Mouse (Mus musculus) lung, postnatal 0 days (tissue): ENCODE measurements around the gene Cltb.

Source experiments
- CTCF ChIP-seq: IDR thresholded peaks from 2 replicates; pipeline ENCODE4 v1.5.1; 2016; ENCODE audit warnings: antibody characterized with exemption, mild to moderate bottlenecking
- EP300 ChIP-seq: IDR thresholded peaks from 2 replicates; pipeline ENCODE4 v1.6.1; 2016; ENCODE audit warnings: antibody characterized with exemption, mild to moderate bottlenecking, control low read depth

GRCm38 (mm10) chr13:54593617-54594016, 17.5 kb downstream of the Cltb start:
- no peak for TF ChIP-seq EP300
- no peak for TF ChIP-seq CTCF
